Mouse (Mus musculus): ENCODE measurements around the gene Bcar3. TPM values are rescaled to one million over a fixed set of nuclear protein-coding genes. Genes with fewer than 3 reads are reported as not detected.

Gene Bcar3
- total and polyA plus RNA-seq, 3 experiments = not detected

- H3K27ac ChIP-seq (ENCODE audit: control insufficient read depth, low read depth, low read length) = no peak overlapping the region
- no peaks in the 10 kb centered on the region for H3K79me2 ChIP-seq (ENCODE audit: control insufficient read depth, insufficient read depth, low read length, poor library complexity)
- H3K4me3 ChIP-seq (ENCODE audit: control insufficient read depth in 1 of 2, insufficient read depth in 1 of 2, low read depth in 2 of 2, low read length in 2 of 2) = no peak overlapping the region
- DNase-seq (ENCODE audit: low read depth, low spot score) = no peak
- no peaks in the 10 kb centered on the region for H3K36me3 ChIP-seq (ENCODE audit: control insufficient read depth in 1 of 2, insufficient read depth in 2 of 2, low read length in 2 of 2)
- TF ChIP-seq POLR2A (IDR thresholded peaks at IDR 0.05; ENCODE audit: control insufficient read depth in 1 of 2, insufficient read depth in 1 of 2, low read depth in 1 of 2, low read length in 2 of 2, poor library complexity in 1 of 2) = no peak
- TF ChIP-seq SMC3 (IDR thresholded peaks at IDR 0.05; ENCODE audit: low read depth, low read length) = no peak
- TF ChIP-seq UBTF (IDR thresholded peaks at IDR 0.05; ENCODE audit: borderline replicate concordance, insufficient read depth, low read depth, low read length) = no peak
- no peak for TF ChIP-seq E2F4 (IDR thresholded peaks at IDR 0.05; ENCODE audit: borderline replicate concordance, low read depth, low read length)
- TF ChIP-seq USF2 (IDR thresholded peaks at IDR 0.05; ENCODE audit: borderline replicate concordance in 1 of 2, insufficient read depth in 1 of 2, low read depth in 1 of 2, low read length in 2 of 2) = no peak
- no peak for TF ChIP-seq HCFC1 (IDR thresholded peaks at IDR 0.05; ENCODE audit: low read depth, low read length)
- no peak for TF ChIP-seq GABPA (IDR thresholded peaks at IDR 0.05; ENCODE audit: low read depth, low read length)
- TF ChIP-seq KAT2A (conservative IDR thresholded peaks at IDR 0.05; ENCODE audit: low read depth, low read length) = no peak
- no peak for TF ChIP-seq MAFK (IDR thresholded peaks at IDR 0.05; ENCODE audit: borderline replicate concordance, low read depth, low read length)
- no peak for TF ChIP-seq CTCF (IDR thresholded peaks at IDR 0.05 in 2 of 3, conservative IDR thresholded peaks at IDR 0.05 in 1 of 3; ENCODE audit: control insufficient read depth in 1 of 3, insufficient read depth in 1 of 3, low read depth in 2 of 3, low read length in 3 of 3, poor library complexity in 1 of 3, severe bottlenecking in 1 of 3)
- TF ChIP-seq SIN3A (IDR thresholded peaks at IDR 0.05; ENCODE audit: low read length) = no peak
- TF ChIP-seq ZC3H11A (IDR thresholded peaks at IDR 0.05; ENCODE audit: low read depth, low read length) = no peak
- TF ChIP-seq MXI1 (IDR thresholded peaks at IDR 0.05; ENCODE audit: low read depth, low read length) = no peak
- no peak for TF ChIP-seq RAD21 (IDR thresholded peaks at IDR 0.05; ENCODE audit: low read depth, low read length)
- TF ChIP-seq ZKSCAN1 (IDR thresholded peaks at IDR 0.05; ENCODE audit: low read depth, low read length) = no peak
- H3K4me1 ChIP-seq (ENCODE audit: control insufficient read depth in 1 of 2, insufficient read depth in 2 of 2, low read length in 2 of 2) = no peaks in the 10 kb centered on the region
- no peaks in the 10 kb centered on the region for H3K27me3 ChIP-seq (ENCODE audit: control insufficient read depth in 1 of 2, insufficient read depth in 2 of 2, low read length in 2 of 2)
- no peak overlapping the region for H3K9ac ChIP-seq (ENCODE audit: control insufficient read depth, low read depth, low read length, poor library complexity, severe bottlenecking)
- H3K9me3 ChIP-seq (replicated peaks; ENCODE audit: insufficient read depth, low read length) = no peaks in the 10 kb centered on the region
Measured at GRCm38 (mm10) chr3:122486193-122486592, 192.3 kb downstream of the Bcar3 start.

- H3K36me3 ChIP-seq (ENCODE audit: control insufficient read depth in 1 of 2, insufficient read depth in 2 of 2, low read length in 2 of 2) = no peaks in the 10 kb centered on the region
- no peaks in the 10 kb centered on the region for H3K4me1 ChIP-seq (ENCODE audit: control insufficient read depth in 1 of 2, insufficient read depth in 2 of 2, low read length in 2 of 2)
- H3K4me3 ChIP-seq (ENCODE audit: control insufficient read depth in 1 of 2, insufficient read depth in 1 of 2, low read depth in 2 of 2, low read length in 2 of 2) = no peak overlapping the region
- no peak overlapping the region for H3K9ac ChIP-seq (ENCODE audit: control insufficient read depth, low read depth, low read length, poor library complexity, severe bottlenecking)
- TF ChIP-seq JUND (IDR thresholded peaks at IDR 0.05; ENCODE audit: low read depth, low read length) (no peak), ETS1 (IDR thresholded peaks at IDR 0.05; ENCODE audit: low read depth, low read length) (no peak), UBTF (IDR thresholded peaks at IDR 0.05; ENCODE audit: borderline replicate concordance, insufficient read depth, low read depth, low read length) (no peak), SIN3A (IDR thresholded peaks at IDR 0.05; ENCODE audit: low read length) (no peak), MXI1 (IDR thresholded peaks at IDR 0.05; ENCODE audit: low read depth, low read length) (no peak), POLR2A (IDR thresholded peaks at IDR 0.05; ENCODE audit: control insufficient read depth in 1 of 2, insufficient read depth in 1 of 2, low read depth in 1 of 2, low read length in 2 of 2, poor library complexity in 1 of 2) (no peak), CTCF (IDR thresholded peaks at IDR 0.05 in 2 of 3, conservative IDR thresholded peaks at IDR 0.05 in 1 of 3; ENCODE audit: control insufficient read depth in 1 of 3, insufficient read depth in 1 of 3, low read depth in 2 of 3, low read length in 3 of 3, poor library complexity in 1 of 3, severe bottlenecking in 1 of 3) (no peak), USF2 (IDR thresholded peaks at IDR 0.05; ENCODE audit: borderline replicate concordance in 1 of 2, insufficient read depth in 1 of 2, low read depth in 1 of 2, low read length in 2 of 2) (no peak), NELFE (IDR thresholded peaks at IDR 0.05; ENCODE audit: low read depth, low read length) (no peak), CHD2 (IDR thresholded peaks at IDR 0.05; ENCODE audit: low read length) (no peak), ZKSCAN1 (IDR thresholded peaks at IDR 0.05; ENCODE audit: low read depth, low read length) (no peak), MAX (IDR thresholded peaks at IDR 0.05; ENCODE audit: low read length) (no peak)
- no peaks in the 10 kb centered on the region for H3K9me3 ChIP-seq (replicated peaks; ENCODE audit: insufficient read depth, low read length)
- H3K27me3 ChIP-seq (ENCODE audit: control insufficient read depth in 1 of 2, insufficient read depth in 2 of 2, low read length in 2 of 2) = no peaks in the 10 kb centered on the region
- H3K79me2 ChIP-seq (ENCODE audit: control insufficient read depth, insufficient read depth, low read length, poor library complexity) = no peaks in the 10 kb centered on the region
- no peak overlapping the region for H3K27ac ChIP-seq (ENCODE audit: control insufficient read depth, low read depth, low read length)
- no peak for DNase-seq (ENCODE audit: low read depth, low spot score)
Measured at GRCm38 (mm10) chr3:122488051-122488754, 194.3 kb downstream of the Bcar3 start.

Measured in MEL (cell line).